Mouse (Mus musculus) cerebellum, postnatal 36 days (tissue): ENCODE measurements around the gene Lhb.

Experiments used
- DNase-seq, 2 experiments: peaks; one replicate each; pipeline ENCODE4 v3.0.0; 2021 to 2022; ENCODE audit warnings: mixed read lengths in 2 of 2

Lhb gene

DNA sequence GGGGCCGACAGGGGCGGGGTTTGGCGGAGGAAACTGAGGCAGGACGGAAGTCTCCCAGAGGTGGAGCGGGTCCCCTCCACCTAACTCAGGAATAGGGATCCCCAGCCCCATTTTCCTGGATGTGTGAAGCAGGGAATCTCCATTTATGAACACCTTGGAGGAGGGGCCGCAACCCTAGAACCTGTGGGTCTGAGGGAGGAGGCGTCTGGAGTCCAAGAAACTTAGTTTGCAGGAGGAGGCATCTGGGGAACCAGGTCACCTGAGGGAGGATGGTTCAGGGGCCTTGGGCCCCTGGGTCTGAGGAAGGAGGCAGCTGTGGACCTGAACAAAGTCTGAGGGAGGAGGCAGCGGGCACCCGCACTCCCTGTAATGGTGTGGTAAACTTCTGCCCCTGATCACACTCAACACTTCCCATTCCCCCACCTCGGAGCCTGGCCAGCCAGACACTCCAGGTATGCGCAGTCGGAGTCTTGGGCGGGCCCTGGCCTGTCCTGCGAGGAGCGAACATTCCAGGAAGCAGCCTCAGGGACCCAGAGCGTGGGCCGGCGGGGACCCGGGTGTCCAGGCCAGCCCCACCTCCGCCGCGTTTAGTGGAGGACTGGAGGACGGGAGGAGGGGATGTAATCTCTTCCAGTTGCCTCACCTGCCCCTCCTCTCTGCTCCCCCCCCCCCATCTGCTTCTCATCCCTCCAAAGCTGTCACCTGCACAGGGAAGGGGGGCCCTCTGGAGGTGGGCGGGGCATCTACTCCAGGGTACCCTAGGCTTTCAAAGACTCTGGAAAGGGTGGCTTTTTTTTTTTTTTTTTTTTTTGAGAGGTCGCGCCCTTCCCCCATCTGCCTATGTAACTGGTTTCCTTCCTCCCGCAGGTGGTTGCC, 6.5 kb upstream of the Lhb start:
- DNase-seq, result no peak

DNA sequence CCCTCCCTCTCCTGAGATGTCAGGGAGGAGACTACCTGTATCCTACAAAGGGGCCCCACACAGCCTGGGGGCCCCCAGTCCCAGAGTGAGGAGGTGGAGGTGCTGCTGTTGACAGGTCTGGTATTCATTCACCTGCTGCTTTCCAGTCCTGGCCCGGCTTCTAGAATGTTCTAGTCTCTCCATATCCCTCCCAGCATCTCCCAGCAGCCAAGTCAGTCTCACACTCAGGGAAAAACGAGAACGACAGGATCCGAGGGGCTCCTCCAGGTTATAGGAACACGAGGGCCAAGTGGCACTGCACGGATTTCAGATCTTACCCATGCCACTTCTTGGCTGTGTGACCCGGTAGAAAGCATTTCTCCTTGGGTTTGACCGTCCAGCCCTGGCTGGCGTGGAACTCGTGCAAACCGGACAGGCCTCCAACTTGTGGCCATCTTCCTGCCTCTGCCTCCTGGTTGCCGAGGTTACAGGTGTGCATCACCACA, 5.8 kb upstream of the Lhb start:
- DNase-seq, result no peak

DNA sequence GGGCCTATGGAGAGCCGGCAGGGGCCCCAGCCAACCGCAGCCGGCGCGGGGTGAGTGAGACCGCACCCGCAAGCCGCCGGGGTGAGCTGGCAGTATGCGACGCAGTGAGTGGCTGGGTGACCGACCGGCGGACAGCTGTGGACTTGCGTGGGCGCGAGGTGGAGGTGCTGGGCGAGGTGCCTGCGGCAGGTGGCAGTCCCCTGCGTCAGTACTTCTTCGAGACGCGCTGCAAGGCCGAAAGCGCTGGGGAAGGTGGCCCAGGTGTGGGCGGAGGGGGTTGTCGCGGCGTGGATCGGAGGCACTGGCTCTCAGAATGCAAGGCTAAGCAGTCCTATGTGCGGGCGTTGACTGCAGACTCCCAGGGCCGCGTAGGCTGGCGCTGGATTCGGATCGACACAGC, 5.0 kb upstream of the Lhb start:
- no peak for DNase-seq

DNA sequence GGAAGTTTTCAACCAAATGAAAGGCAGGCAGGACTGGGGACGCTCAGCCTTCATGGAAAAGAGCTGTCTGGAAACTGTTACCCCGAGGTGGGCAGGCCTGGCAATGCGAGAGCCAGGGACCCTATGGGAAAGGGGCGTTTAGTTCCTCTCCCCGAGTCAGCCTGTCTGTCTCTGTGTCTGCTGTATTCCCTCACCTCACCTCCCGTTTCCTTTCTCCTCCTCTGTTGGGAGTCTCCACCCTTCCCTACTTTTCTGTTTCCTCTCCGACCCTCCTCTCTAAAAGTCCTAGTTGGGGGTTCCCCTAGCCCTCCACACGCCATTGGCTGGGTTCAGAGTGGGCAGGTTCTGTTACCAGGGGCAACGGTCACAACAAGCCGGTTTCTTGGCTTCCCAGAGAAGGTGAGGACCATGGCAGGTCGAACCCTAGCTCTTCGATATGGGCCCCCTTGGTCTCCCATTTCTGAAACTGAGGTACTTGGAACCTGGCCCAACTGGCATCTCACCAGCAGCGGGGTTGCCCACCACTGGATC, 2.6 kb upstream of the Lhb start:
- no peak for DNase-seq

DNA sequence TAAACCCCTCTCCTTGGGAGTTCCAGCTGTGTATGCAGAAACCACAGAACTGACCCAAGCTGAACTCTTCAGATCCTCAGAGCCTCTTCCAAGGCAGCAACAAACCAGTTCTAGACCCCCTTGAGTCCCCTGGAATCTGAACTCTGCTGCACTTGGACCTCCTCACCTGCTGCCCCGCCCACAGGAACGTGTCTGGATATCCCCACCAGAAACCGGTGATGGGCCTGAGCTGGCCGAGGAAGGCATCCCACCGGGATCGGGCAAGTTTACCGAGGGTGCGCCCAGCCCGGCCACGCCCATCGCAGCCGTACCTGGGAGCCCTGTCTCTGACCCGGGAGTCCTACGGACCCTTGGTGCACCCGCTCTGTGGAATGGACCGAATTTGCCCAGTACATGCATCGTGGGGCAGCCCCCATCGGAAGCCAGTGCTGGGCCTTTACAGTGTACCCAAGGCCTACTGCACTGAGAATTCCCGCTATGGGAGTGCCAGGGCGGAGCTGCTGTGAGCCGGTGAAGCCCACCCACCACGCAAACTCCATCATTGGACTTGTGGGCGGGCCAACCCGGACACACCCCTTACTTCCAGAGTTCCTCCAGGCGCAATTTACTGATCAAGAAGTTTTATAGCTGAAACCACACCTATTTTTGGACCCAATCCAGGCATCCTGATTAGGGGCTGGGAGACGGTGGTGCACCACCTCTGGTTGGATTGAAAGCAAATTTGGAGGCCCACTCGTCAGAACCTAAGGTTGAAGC, 583 bp upstream of the Lhb start:
- no peak for DNase-seq

DNA sequence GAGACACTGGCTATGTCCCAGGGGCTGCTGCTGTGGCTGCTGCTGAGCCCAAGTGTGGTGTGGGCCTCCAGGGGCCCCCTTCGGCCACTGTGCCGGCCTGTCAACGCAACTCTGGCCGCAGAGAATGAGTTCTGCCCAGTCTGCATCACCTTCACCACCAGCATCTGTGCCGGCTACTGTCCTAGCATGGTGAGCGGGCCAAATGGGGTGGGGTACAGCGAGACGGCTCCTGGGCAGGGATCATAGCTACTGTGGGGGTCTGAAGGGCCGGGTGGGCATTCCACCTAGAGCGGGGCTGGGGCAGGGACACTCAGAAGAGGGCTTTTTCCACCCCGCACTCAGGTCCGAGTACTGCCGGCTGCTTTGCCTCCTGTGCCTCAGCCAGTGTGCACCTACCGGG, 574 bp downstream of the Lhb start:
- no peak for DNase-seq

DNA sequence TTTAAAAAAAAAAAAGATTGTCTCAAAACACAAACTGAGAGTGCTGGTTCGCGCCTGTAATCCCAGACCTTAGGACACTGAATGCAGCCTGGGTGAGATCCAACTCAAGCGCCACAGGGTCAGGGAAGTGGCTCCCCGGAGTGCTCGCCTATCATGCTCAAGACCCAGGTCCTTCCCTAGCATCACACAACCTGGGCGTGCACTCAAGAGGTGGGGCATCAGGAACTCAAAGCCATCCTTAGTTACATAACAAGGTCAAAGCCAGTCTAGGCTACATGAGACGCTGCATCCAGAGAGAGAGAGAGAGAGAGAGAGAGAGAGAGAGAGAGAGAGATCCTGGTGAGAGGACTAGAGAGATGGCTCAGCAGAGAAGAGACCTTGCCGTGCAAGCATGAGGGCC, 5.9 kb downstream of the Lhb start:
- DNase-seq, result no peak

DNA sequence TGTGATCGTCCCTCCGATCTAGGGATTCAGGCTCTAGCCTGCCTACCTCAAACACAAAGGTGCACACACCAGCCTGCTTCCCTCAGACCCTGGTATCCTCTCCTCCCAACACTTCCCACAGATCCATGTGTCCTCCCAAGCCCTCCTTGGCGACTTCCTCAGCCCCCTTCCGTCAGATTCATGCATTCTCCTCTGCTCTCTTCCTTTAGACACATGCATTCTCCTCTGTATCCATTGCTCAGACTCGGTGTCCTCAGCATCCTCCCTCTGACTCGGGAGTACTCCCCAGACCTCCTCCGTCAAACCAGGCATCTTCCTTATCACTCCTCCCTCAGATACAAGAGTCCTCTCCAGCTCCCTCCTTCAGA, 13.2 kb downstream of the Lhb start:
- DNase-seq, result no peak

DNA sequence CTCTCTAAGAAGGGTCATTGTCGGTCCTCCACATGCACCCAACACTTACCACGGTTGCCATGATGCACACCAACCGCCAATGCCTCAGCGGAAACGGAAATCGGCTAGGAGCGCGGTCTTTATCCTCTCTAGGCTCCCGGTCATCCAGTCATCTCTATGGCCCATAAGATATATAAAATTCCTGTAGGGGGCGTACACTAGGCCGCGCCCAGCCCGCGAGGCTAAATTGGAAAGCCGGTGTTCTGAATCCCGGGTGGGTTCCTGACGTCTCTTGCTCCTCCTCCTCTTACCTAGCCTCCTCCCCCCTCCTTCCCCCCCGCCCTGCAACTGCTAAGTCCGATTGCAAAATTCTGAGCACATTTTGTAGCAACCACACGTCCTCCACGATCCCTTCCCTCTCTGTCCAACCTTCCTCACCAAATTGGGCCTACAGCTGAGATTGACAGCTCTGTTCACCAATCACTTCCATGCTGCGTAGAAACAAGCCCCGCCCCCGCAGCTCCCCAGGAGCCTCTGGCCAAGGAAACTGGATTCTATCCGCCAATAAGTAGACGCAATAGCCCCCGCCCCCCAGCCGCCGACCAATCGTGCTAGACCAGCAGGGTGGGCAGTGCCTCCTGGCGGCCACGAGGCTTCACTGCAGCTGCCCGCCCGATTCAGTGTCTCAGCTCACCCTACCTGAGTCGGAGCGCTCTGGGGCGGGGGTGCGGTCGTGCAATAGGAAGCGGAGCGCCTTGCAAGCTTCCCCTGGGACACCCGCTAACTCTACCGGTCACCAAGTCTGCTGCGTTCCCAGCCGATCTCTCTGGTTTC, 13.8 kb downstream of the Lhb start, which contains the start of gene Gys1:
Gys1 (plus strand) TSS at position 642 of the 813 bp plus-strand sequence.
- DNase-seq, result peak; percentile 100

DNA sequence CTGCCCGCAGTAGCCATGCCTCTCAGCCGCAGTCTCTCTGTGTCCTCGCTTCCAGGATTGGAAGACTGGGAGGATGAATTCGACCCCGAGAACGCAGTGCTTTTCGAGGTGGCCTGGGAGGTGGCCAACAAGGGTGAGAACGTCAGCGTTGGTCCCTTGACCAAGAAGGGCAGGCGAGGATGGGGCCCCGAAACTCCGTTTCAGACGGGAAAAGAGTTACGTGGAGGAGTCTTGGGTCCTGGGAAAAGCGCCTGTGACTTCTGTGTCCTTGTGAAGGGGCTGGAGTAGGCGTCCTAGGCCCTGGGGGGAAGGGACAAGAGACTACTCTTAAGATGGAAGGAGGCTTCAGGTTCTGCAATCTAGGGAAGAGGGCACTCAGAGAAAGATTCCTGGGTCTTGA, 14.4 kb downstream of the Lhb start:
- no peak for DNase-seq

DNA sequence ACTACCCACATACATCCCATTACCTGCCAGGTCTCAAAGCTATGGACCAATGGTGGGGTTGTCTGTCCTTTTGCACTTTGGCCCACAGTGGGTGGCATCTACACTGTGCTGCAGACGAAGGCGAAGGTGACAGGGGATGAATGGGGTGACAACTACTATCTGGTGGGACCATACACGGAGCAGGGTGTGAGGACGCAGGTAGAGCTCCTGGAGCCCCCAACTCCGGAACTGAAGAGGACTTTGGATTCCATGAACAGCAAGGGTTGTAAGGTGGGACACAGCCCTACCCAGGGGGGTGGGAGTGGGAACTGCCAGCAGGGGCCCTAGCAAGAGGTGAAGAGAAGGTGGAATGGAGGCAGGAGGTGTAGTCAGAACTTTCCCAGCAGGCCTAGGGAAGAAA, 15.8 kb downstream of the Lhb start:
- no peak for DNase-seq

DNA sequence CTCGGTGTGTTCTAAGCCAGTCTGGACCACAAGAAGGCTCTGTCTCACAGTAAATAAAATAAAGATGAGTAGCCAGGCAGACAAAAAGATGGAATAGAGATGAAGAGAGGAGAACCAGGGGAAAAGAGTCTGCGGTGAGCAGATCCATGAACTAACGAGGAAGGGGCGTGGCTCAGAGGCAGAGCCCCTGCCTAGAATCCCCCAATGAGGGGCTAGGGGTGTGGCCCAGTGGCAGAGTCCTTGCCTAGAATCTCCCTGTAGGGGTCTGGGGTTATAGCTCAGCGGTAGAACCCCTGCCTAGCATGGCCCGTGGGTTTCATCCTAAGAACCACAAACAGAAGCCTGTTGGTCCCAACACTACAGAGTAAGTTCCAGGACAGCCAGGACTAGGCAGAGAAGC, 16.4 kb downstream of the Lhb start:
- no peak for DNase-seq

DNA sequence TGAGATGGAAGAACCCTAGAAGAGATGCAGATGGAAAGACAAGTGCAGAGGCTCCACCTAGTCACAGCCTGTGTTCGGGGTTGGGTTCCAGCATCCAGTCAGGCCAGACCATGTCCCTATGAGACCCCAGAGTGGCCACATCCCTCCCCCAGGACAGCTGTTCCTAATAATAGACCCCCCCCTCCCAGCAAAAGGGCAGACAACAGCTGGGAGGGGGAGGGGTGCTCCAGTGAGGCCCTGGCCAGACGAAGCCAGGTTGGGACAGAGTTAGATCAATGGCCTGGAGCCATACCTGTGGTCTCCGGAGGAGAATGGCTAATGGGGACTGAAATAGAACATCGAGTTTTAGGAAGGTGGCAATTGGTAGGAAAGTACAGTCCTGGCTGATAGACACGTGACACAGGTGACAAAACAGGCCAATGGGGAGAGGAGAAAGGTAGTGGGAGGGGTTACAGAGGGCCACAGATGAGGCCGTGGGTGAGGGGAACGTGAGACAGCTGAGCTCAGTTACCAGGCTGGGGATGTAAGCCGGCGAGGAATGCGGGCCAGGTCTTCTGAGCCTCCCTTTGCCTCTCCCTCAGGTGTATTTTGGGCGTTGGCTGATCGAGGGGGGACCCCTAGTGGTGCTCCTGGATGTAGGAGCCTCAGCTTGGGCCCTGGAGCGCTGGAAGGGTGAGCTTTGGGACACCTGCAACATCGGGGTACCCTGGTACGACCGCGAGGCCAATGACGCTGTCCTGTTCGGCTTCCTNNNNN, 17.1 kb downstream of the Lhb start, which contains the start of gene Ruvbl2:
Ruvbl2 (minus strand) TSS at position 576 of the 756 bp plus-strand sequence.
- DNase-seq, result peak; percentile 34 to 42

DNA sequence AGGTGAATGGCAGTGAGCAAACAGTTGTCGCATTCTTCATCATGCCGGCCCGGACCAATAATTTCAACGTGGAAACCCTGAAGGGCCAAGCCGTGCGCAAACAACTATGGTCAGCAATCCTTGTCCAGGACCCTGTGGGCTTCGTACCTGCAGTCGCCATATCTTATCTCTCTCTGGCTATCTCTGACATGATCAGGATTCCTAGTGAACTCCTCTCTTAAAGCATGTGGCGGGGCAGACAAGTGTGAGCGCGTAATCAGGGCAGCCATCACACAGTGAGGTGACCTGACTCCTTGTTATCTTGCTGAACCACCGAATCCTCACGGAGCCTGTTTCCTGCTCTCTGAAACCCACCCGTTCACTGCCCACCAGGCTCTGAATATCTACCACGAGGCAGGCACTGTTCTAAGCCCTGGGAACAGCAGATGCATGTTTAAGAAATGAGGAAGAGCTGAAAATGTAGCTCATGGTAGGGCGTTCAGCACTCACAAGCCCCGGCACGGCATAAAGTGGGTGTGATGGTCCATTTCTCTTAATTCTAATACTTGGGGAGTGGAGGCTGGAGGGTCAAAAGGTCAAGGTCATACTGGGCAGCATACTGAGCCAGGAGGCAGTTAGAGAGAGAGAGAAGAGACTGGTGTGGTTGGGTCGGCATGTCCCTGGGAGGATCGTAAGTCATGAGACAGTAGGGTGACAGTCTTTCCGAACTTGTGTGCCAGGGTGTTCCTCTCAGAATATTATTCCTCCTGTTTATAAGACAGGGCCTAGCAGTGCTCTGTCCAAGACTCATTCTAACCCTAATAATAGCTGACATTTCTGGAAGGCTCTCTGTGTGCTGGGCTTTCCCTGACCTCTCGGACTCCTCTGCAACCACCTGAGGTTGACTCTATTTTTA, 23.2 kb downstream of the Lhb start:
- DNase-seq, result no peak

DNA sequence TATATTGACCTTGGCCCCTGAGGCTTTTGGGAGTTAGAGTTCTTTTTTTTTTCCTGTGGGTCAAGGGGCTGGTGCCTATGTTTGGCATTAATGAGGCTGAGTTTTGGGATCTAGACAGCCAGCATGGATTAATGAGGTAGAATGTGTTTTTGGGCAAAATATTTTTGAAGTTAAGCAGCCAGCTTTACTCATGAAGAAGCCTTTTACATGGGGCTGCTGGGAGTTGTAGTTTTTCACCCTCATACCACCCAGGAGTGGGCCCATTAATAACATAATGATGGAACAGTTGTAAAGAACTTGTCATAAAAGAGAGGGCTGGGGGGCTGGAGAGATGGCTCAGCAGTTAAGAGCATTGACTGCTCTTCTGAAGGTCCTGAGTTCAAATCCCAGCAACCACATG, 26.0 kb downstream of the Lhb start:
- DNase-seq, result no peak

DNA sequence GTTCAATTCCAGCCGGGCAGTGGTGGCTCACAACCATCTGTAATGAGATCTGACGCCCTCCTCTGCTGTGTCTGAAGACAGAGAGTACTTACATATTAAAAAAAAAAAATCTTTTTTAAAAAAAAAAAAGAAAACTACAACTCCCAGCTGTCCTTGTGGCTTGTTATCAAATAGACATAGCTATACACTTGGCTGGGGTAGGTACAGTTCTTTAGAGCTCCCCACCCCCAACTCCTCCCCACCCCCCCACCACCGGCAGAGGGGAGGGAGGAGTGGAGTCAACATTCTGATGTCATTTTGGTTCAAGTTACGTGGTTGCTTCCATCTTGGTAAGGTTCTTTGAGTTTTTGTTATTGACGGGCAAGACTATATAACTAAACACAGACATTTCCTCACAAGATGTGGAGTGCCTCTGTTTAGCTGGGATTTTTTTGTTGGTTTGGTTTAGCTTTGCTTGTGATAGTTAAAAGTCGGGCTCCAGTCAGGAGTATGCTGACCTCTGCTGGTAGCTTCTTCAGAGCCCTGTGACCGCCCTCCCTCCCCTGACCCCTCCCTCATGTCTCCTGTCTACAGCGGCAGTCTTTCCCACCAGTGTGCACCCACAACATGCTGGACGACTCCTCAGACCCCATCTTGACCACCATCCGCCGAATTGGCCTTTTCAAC, 26.8 kb downstream of the Lhb start:
- no peak for DNase-seq

DNA sequence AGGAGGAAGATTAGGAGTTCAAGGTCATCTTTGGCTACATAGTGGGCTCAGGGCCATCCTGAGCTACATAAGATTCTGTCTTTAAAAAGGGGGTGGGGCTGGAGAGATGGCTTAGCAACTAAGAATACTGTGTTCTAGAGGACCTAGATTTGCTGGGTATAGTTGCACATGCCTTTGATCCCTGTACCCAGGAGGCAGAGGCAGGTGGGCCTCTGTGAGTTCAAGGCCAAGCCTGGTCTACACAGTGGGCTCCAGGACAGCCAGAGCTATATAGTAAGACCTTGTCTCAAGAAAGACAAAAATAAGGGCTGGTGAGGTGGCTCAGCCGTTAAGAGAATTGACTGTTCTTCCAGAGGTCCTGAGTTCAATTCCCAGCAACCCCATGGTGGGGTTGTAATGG, 29.4 kb downstream of the Lhb start:
- DNase-seq, result no peak

DNA sequence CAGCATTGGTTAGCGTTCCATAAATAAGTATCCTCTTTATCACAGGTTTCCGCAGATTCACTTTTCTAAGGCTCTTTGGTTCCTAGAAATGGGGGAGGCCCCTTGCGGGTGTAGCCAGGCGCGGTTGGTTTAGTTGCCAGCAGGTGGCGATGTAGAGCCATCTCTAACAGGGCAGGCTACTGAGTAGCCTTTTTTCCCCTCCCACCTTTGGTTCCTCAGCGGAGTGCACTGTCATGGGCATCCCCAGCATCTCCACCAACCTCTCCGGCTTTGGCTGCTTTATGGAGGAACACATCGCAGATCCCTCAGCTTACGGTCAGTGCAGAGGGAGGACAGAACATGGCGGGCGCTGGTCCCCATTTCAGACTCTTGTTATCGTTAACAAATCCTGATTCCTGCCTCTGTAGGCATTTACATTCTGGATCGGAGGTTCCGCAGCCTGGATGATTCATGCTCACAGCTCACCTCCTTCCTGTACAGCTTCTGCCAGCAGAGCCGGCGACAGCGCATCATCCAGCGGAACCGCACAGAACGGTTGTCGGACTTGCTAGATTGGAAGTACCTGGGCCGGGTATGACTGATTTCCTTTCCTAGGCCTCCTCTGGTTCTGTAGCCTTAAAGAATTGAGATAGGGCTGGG, 30.8 kb downstream of the Lhb start:
- peak; percentile 86 for DNase-seq

DNA sequence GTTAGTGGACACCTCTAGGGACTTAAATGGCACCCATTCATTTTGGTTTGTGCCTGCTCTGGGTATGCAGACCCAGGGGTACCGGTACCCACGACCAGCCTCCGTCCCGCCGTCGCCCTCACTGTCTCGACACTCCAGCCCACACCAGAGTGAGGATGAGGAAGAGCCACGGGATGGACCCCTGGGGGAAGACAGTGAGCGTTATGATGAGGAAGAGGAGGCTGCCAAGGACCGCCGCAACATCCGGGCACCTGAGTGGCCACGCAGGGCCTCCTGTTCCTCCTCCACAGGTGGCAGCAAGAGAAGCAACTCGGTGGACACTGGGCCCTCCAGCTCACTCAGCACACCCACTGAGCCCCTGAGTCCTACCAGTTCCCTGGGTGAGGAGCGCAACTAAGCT, 34.4 kb downstream of the Lhb start:
- no peak for DNase-seq
